ENCODE assay signal across 27 mouse cellular contexts in the genomic region with DNA sequence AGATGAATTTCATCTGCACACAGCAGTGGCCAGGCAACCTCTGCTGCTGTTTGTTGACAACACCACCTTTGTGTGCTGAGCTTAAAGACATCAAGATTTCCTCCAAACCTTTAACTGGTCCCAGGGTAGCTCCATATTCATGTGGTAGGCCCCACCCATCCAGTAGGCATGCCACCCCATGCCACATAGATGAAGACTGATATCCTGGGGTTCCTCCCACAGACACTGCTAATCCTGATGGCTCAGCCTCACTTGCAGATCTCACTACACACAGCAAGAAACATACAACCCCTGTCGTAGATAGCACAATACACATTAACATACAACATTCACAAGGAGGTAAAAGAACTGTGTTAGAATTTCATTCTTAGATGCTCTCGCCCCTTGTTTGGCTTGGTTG.
"Had no signal": no experiment of that assay in that cellular context is flagged by ENCODE, and none has a peak within 500 bp of the region (broad histone marks: within the 10 kb centered on the region; RNA-seq: fewer than 3 reads in every experiment).

No protein-coding gene starts in this region.

- H3K4me1 ChIP-seq: hindbrain, embryonic 12.5 days; limb, embryonic 13.5 days; limb, embryonic 15.5 days had no signal

- H3K27me3 ChIP-seq: heart, embryonic 13.5 days; heart, embryonic 15.5 days; hindbrain, embryonic 12.5 days; intestine, embryonic 15.5 days; kidney, embryonic 15.5 days; limb, embryonic 13.5 days; limb, embryonic 15.5 days had no signal

- ATAC-seq: hindbrain, embryonic 16.5 days; inflammation-experienced regulatory T-cells, adult 6 months; intestine, embryonic 15.5 days had no signal

- H3K27ac ChIP-seq: gastrocnemius, adult 2 months; heart, adult 2 months; heart, embryonic 13.5 days; heart, embryonic 15.5 days; hindbrain, embryonic 10.5 days; hindbrain, embryonic 12.5 days; hindbrain, embryonic 14.5 days; intestine, embryonic 15.5 days; kidney, embryonic 15.5 days; kidney, postnatal 0 days; limb, embryonic 13.5 days; limb, embryonic 15.5 days had no signal

- H3K4me3 ChIP-seq: gastrocnemius, adult 2 months; heart, adult 2 months; heart, embryonic 13.5 days; heart, embryonic 15.5 days; hindbrain, embryonic 10.5 days; hindbrain, embryonic 12.5 days; intestine, embryonic 15.5 days; kidney, embryonic 15.5 days; limb, embryonic 13.5 days; limb, embryonic 15.5 days had no signal

- H3K9ac ChIP-seq: heart, embryonic 13.5 days; heart, embryonic 15.5 days; hindbrain, embryonic 12.5 days; hindbrain, embryonic 14.5 days; intestine, embryonic 15.5 days; kidney, embryonic 15.5 days; limb, embryonic 13.5 days; limb, embryonic 15.5 days had no signal

- DNase-seq: gastrocnemius, adult 2 months; gastrocnemius, postnatal 10 days; gastrocnemius, postnatal 25 days; heart, adult 2 months; heart, postnatal 14 days; heart, postnatal 36 days; kidney, adult 11 months; kidney, adult 2 months; kidney, adult 9 months; kidney, postnatal 14 days; kidney, postnatal 36 days; layer of hippocampus, adult 9-11 months; layer of hippocampus, postnatal 36 days; left cerebral cortex, postnatal 4 days had no signal

- H3K9me3 ChIP-seq: intestine, embryonic 15.5 days; limb, embryonic 15.5 days had no signal

- H3K4me2 ChIP-seq: heart, embryonic 11.5 days; heart, embryonic 13.5 days; heart, embryonic 15.5 days; hindbrain, embryonic 12.5 days; hindbrain, embryonic 14.5 days; intestine, embryonic 15.5 days; kidney, embryonic 15.5 days; limb, embryonic 13.5 days; limb, embryonic 15.5 days had no signal
